Mouse (Mus musculus): Measurements from ENCODE around the gene Pex16.

Gene Pex16

DNA sequence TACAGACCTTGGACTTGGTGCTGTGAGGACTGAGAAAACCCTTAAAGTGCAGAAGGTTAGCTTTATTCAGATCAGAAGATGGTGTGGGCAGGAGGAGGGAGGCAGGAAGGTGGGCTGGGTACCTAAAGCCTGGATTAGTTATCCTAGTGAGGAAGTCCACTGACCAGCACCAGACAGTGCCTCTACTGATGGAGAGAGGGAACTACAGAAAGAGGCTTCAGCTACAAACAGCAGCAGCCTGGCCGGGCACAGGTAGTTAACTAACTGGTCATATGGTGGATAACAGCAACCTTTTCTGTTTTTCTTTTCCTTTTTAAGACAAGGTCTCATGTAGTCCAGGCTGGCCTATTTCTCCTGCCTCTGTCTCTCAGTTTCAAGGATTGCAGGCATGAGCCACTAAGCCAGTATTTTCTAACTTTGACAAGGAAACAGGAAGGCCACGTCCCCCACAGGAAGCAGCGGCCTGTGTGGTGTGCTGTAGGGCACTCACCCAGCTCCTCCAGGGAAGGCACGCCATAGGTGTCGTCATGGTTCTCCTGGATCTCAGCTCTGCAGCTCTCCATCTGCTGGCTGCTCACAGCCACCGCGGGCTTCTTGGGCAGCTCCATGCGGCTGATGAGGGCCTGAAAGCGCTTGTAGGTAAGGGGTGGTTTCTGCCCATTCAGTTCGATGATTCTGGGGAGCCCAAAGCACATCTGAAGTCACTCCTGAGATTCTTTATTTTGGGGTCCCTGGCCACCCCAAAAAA, 48.1 kb downstream of the Pex16 start:
- DNase-seq (ENCODE audit: low read depth, low spot score), result peak; percentile 17

DNA sequence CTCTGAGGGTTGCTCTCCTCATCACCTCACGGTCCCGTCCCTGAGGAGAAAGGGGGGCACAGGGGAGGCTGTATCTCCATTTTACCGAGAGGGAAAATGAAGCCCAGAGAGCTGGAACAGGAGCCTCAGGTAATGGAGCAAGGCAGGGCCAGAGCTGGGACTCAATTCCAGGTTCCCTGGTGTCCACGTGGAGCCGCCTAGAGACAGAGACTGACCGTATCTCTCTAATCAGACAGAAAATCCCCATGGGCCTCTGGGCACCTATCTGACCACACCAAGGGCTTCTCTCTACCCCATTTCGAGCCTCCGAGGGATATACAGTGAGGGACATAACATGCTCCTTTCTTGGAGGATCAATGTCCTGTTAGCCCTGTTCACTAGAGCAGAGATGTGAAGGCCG, 48.7 kb downstream of the Pex16 start:
- no peak for DNase-seq (ENCODE audit: low read depth, low spot score)

DNA sequence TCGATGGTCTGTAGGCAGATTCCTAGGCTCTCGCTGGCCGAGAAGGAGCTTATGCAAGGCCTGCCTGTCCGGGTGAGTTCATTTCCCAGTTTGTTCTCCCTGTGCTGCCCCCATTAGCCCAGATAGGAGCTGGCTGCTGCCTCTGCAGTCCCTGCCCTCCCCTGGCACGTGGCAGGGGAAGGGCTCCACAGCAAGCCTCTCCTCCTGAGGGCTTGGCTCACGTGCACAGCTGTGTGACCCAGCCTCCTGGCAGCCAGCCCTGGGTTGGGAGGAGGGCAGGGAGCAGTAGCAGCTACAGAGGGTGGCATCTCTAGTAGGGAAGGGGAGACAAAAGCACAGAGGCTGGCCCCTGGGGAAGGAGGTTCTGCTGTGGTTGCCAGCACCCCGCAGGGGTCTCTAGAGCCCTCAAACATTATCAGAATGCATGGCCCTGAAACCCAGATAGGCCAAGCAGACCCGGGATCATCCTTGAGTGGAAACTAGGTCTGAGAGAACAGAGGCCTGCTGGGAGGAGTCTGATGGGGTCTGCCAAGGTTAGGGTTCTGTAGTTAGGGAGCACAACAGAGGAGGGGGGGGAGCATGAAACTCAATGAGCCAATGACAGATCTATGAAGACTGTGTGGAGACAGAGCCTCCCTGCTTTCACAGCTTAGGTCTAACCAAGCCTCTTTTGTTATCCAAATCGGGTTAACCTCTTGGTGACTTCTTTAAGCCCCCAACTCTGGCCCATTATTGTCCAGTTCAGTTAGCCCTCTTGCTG, 49.4 kb downstream of the Pex16 start:
- no peak for DNase-seq (ENCODE audit: low read depth, low spot score)

DNA sequence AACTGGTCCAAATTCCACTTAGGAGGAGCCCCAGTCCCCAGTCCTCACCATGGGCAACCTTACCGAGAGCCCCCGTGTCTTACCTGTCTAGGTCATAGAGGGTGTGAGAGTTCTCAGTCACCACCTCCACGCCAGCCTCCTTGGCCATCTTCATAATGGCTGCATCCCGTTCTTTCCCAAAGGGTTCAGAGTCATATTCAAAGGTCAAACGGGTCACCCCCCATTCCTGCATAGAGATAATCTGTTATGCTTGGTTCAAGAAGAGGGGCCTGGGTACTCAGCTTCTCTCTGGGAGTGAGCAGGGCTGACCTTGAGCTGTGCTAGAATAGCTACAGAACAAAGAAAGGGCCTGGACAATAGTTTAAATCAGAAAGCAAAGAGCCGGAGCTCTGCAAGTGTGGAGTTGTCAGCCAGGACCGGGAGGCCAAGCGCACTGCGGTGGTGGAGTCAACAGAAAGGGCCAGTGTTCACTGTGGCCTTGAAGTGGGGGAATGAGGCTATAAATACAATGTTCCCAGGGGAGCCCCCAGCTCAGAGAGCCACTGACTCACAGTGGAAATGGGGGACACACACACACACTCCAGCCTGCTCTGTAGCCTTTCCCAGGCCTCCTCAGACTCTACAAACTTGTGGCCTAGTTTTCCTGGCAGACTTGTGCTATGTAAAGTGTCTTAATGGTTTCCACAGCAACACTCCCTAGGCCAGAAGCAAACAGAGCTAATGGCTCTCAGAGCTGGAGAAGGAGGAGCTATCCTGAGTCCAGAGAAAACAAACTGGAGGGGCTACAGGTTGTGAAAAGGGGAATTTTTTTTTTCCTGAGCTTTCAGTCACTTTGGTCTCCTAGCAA, 50.2 kb downstream of the Pex16 start:
- no peak for DNase-seq (ENCODE audit: low read depth, low spot score)

DNA sequence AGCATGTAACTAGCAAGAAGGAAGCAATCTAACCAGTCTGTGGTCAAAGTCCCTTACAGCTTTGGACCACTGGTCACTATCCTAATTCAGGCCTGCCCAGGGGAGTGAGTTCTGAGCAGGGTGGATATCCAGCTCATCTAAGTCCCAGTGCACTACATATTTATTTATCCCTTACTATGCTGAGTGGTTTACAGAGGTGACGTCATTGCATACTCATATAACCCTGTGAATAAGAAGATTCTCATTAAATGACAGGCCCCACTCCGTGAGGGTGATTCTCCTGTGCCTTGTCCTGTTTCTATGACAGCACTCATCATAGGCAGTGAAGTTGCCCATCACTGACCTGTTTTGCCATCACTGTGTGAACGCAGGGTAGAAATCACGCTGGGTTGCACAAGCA, 50.9 kb downstream of the Pex16 start:
- no peak for DNase-seq (ENCODE audit: low read depth, low spot score)

DNA sequence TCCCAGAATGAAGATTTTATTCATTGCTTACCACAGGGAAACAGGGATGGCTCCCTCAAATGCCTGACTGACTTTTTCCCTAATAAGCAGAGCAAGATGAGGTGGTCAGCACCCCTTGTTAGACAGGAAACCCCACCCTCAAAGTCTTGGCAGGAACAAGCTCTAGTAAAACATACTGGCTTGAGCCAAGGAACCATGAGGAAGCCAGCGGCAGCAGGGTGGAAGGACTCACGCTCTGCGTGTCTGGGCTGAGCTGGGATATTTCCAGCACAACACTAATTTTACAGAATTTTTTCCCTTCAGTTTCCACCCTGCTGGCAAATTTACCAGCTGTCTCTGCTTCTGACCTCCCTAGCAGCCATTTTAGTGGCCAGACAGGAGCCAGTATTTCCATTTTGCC, 52.0 kb downstream of the Pex16 start:
- DNase-seq (ENCODE audit: low read depth, low spot score), result no peak

DNA sequence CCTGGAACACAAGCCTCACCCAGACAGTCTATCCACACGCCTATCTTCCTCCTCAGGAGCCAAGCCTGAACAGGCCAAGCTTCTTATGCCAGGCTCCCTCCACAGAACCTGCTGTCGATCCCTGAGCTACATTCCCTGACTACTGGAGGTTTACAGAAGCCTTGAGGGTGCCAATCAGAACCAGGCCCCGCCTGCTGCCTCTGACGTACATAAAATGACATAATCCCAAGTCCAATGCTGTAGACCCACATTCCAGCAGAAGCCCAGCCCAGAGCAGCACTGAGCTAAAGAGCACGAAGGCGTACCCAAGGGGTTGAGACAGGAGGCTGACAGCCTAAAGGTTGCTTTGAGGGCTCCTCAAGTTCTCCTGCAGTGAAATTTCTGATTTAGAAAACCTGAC, 53.4 kb downstream of the Pex16 start:
- DNase-seq (ENCODE audit: low read depth, low spot score), result no peak

DNA sequence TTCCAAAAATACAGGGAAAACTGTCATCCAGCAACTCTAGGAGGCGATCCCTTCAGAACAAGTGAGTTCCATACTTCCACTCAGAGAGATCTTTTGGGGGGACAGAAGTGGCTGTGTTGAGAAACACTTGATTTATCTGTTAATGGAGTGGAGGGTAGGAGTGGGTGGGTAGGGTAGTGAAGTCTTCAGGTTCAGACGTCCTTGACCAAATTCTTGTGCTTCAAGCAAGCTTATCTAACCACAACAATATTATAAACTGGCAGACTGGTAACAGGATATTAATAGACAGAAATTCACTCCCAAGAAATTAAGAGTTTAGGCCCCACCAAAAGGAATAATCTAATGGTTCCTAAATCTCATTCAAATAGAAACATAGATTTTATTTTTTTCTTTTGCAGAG, 55.6 kb downstream of the Pex16 start:
- DNase-seq (ENCODE audit: low read depth, low spot score), result no peak
